Mouse (Mus musculus) brain, adult 2 months (tissue): Measurements from ENCODE around the gene Acvr1c.
A peak's percentile ranks its signal among the peaks of the same experiment; 100 is the strongest.

Experiments
- DNase-seq: peaks from one replicate; pipeline ENCODE4 v3.0.0; 2011; ENCODE audit warnings: low read depth, low spot score

Gene Acvr1c

GRCm38 (mm10) chr2:58289331-58289730 lies 68.4 kb downstream of the Acvr1c start:
- DNase-seq = peak; percentile 65

GRCm38 (mm10) chr2:58282259-58282910 lies 75.3 kb downstream of the Acvr1c start:
- DNase-seq = peak; percentile 71

GRCm38 (mm10) chr2:58281046-58281445 lies 76.6 kb downstream of the Acvr1c start:
- peak; percentile 63 for DNase-seq

- no peak for DNase-seq
Observed at GRCm38 (mm10) chr2:58279163-58279562, 78.5 kb downstream of the Acvr1c start.

- no peak for DNase-seq
Observed at GRCm38 (mm10) chr2:58276454-58276853, 81.2 kb downstream of the Acvr1c start.

GRCm38 (mm10) chr2:58240639-58241038 lies 117.1 kb downstream of the Acvr1c start:
- DNase-seq = peak; percentile 84

GRCm38 (mm10) chr2:58237487-58237886 lies 120.2 kb downstream of the Acvr1c start:
- peak; percentile 19 for DNase-seq
